ENCODE assay signal across 7 mouse cellular contexts in the genomic region with DNA sequence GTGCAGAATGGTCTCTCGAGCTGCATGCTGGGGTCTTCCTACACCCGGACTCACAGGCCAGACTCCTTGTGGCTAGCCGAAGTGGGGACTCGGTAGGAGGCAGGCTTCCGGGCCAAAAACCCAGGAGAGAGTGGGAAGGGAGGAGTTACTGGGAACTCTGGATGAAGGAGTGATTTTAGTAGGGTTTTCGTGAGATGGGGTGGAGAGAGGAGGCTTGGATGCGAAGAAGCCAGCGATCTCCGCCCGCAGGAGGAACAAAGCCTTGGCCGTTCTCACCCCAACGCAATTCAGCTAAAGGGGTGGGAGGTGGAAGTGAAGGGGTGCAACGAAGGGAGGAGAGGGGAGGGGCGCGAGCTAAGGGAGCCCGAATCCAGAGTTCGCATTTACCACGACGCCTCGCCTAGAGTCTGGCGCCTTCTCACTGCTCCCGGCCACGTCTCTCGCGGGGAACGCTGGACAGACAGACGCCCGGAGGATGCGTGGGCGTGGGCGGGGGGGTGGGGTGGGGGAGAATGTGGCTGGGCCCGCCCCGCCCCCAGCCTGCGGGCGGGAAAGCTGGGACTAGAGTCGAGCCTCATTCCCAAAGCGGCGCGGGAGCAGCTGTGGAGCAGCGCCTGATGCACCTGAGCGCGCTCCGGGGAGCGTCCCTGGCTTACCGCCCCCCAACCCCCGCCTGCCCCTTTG.
DNase-seq lines count a peak whose midpoint lies in the region; ATAC-seq and TF ChIP-seq lines count a peak whose summit lies in the region.

No protein-coding gene starts in this region.

- peak overlapping the region; percentile 79 for H3K9ac ChIP-seq in heart, embryonic 12.5 days
- H3K9ac ChIP-seq in kidney, postnatal 0 days (ENCODE audit: low read depth, low read length) = peak overlapping the region; percentile 62
- H3K9ac ChIP-seq in liver, embryonic 11.5 days (ENCODE audit: low read depth, low read length) = peak overlapping the region; percentile 35; the same call in 1 of the 2 replicates
- peak overlapping the region; percentile 77 for H3K9ac ChIP-seq in midbrain, postnatal 0 days (replicated peaks; ENCODE audit: low read length, poor library complexity, severe bottlenecking)

- no peak overlapping the region for H3K27ac ChIP-seq in brown adipose tissue, adult 24 weeks (replicated peaks; ENCODE audit: low read depth, low read length)
- H3K27ac ChIP-seq in forebrain, embryonic 10.5 days = peak overlapping the region; percentile 94
- H3K27ac ChIP-seq in heart, embryonic 12.5 days (ENCODE audit: poor library complexity, severe bottlenecking) = peak overlapping the region; percentile 14; the same call in 1 of the 2 replicates
- peak overlapping the region; percentile 25; the same call in 1 of the 2 replicates for H3K27ac ChIP-seq in kidney, postnatal 0 days
- no peak overlapping the region for H3K27ac ChIP-seq in liver, embryonic 11.5 days (ENCODE audit: low read depth, low read length)
- peak overlapping the region; percentile 85 for H3K27ac ChIP-seq in midbrain, postnatal 0 days (ENCODE audit: low read depth, low read length)

- peaks cover 13% of the 10 kb centered on the region for H3K27me3 ChIP-seq in forebrain, embryonic 10.5 days (ENCODE audit: poor library complexity, severe bottlenecking)
- no peaks in the 10 kb centered on the region for H3K27me3 ChIP-seq in heart, embryonic 12.5 days (replicated peaks)
- no peaks in the 10 kb centered on the region for H3K27me3 ChIP-seq in kidney, postnatal 0 days (ENCODE audit: insufficient read depth, low read length)
- H3K27me3 ChIP-seq in liver, embryonic 11.5 days (replicated peaks; ENCODE audit: control insufficient read depth, insufficient read depth, low read length) = peaks cover 9% of the 10 kb centered on the region
- no peaks in the 10 kb centered on the region for H3K27me3 ChIP-seq in midbrain, postnatal 0 days (ENCODE audit: insufficient read depth, low read length)

- H3K4me2 ChIP-seq in heart, embryonic 12.5 days = peak overlapping the region; percentile 99
- peak overlapping the region; percentile 96 for H3K4me2 ChIP-seq in kidney, postnatal 0 days (ENCODE audit: low read length)
- H3K4me2 ChIP-seq in liver, embryonic 11.5 days = peak overlapping the region; percentile 90
- H3K4me2 ChIP-seq in midbrain, postnatal 0 days (ENCODE audit: low read depth, low read length, poor library complexity, severe bottlenecking) = peak overlapping the region; percentile 98

- DNase-seq in forebrain, embryonic 10.5 days (ENCODE audit: extremely low spot score, low spot score) = peak; percentile 63
- DNase-seq in kidney, postnatal 0 days (ENCODE audit: low spot score) = peak; percentile 68
- DNase-seq in liver, embryonic 11.5 days (ENCODE audit: low spot score) = peak; percentile 56
- DNase-seq in midbrain, postnatal 0 days (ENCODE audit: low spot score) = peak; percentile 70
- peak; percentile 71 for DNase-seq in testis, postnatal 10 days (ENCODE audit: low spot score)

- H3K4me3 ChIP-seq in brown adipose tissue, adult 24 weeks (ENCODE audit: insufficient read depth, low read depth, low read length) = peak overlapping the region; percentile 55
- peak overlapping the region; percentile 65 for H3K4me3 ChIP-seq in forebrain, embryonic 10.5 days
- peak overlapping the region; percentile 74 for H3K4me3 ChIP-seq in heart, embryonic 12.5 days
- peak overlapping the region; percentile 51 for H3K4me3 ChIP-seq in kidney, postnatal 0 days (replicated peaks; ENCODE audit: low read depth, low read length)
- peak overlapping the region; percentile 54 for H3K4me3 ChIP-seq in liver, embryonic 11.5 days (ENCODE audit: low read depth, low read length)
- peak overlapping the region; percentile 60 for H3K4me3 ChIP-seq in midbrain, postnatal 0 days (ENCODE audit: low read depth, low read length)

- WGBS in forebrain, embryonic 10.5 days = under 1% methylated on average over 46 of the region's 46 CpGs
- WGBS in heart, embryonic 12.5 days = under 1% methylated on average over 46 of the region's 46 CpGs
- WGBS in kidney, postnatal 0 days = 1% methylated on average over 43 of the region's 46 CpGs
- WGBS in liver, embryonic 11.5 days = 2% methylated on average over 46 of the region's 46 CpGs
- under 1% methylated on average over 29 of the region's 46 CpGs for WGBS in midbrain, postnatal 0 days

- H3K36me3 ChIP-seq in forebrain, embryonic 10.5 days (replicated peaks) = no peaks in the 10 kb centered on the region; the same call in 1 of the 2 replicates
- no peaks in the 10 kb centered on the region for H3K36me3 ChIP-seq in heart, embryonic 12.5 days
- no peaks in the 10 kb centered on the region for H3K36me3 ChIP-seq in kidney, postnatal 0 days (ENCODE audit: insufficient read depth, low read length)
- no peaks in the 10 kb centered on the region for H3K36me3 ChIP-seq in liver, embryonic 11.5 days (ENCODE audit: control insufficient read depth, insufficient read depth, low read length)
- no peaks in the 10 kb centered on the region for H3K36me3 ChIP-seq in midbrain, postnatal 0 days (ENCODE audit: insufficient read depth, low read length)

- H3K4me1 ChIP-seq in brown adipose tissue, adult 24 weeks (ENCODE audit: control insufficient read depth, insufficient read depth, insufficient read length, low read length) = no peaks in the 10 kb centered on the region
- peaks cover 21% of the 10 kb centered on the region for H3K4me1 ChIP-seq in forebrain, embryonic 10.5 days
- H3K4me1 ChIP-seq in heart, embryonic 12.5 days (replicated peaks) = peaks cover 5% of the 10 kb centered on the region
- H3K4me1 ChIP-seq in kidney, postnatal 0 days (replicated peaks; ENCODE audit: insufficient read depth, low read length) = no peaks in the 10 kb centered on the region
- H3K4me1 ChIP-seq in liver, embryonic 11.5 days (replicated peaks; ENCODE audit: control insufficient read depth, insufficient read depth, low read length) = no peaks in the 10 kb centered on the region
- H3K4me1 ChIP-seq in midbrain, postnatal 0 days (ENCODE audit: insufficient read depth, low read length) = no peaks in the 10 kb centered on the region; the same call in 1 of the 2 replicates

- peak; percentile 78 for ATAC-seq in heart, embryonic 12.5 days (ENCODE audit: insufficient number of reproducible peaks, low FRiP score)
- ATAC-seq in kidney, postnatal 0 days (replicated peaks; ENCODE audit: low FRiP score, low read depth) = peak; percentile 78
- peak; percentile 67 for ATAC-seq in liver, embryonic 11.5 days (replicated peaks; ENCODE audit: low FRiP score)
- ATAC-seq in midbrain, postnatal 0 days (ENCODE audit: low FRiP score) = peak; percentile 82

- 0 out of 2 replicates have a peak, but pooled peaks have one; percentile 18 for TF ChIP-seq CTCF in kidney, postnatal 0 days (IDR thresholded peaks at IDR 0.05; ENCODE audit: low read depth)
- no peak; the same call in 1 of the 2 replicates for TF ChIP-seq CTCF in midbrain, postnatal 0 days (IDR thresholded peaks at IDR 0.05)

- H3K9me3 ChIP-seq in forebrain, embryonic 10.5 days = peaks cover 17% of the 10 kb centered on the region; the same call in 1 of the 2 replicates
- no peaks in the 10 kb centered on the region; the same call in 1 of the 2 replicates for H3K9me3 ChIP-seq in heart, embryonic 12.5 days (replicated peaks)
- no peaks in the 10 kb centered on the region for H3K9me3 ChIP-seq in kidney, postnatal 0 days (replicated peaks; ENCODE audit: low read length)
- H3K9me3 ChIP-seq in liver, embryonic 11.5 days (ENCODE audit: control insufficient read depth, low read length) = no peaks in the 10 kb centered on the region
- H3K9me3 ChIP-seq in midbrain, postnatal 0 days (ENCODE audit: low read length) = no peaks in the 10 kb centered on the region

Comparison
In these comparisons a context has a peak if more than half of its experiments do, and no peak if none do; other contexts are left out.
1. H3K27ac ChIP-seq: peak in forebrain, embryonic 10.5 days (single experiment), heart, embryonic 12.5 days (single experiment), kidney, postnatal 0 days (single experiment) and midbrain, postnatal 0 days (single experiment); none in brown adipose tissue, adult 24 weeks (single experiment) and liver, embryonic 11.5 days (single experiment).
2. Peak in every context shown above with its lines, with median percentiles within 50 percentile points of each other: H3K4me3 ChIP-seq, DNase-seq, ATAC-seq, H3K4me2 ChIP-seq and H3K9ac ChIP-seq.